Mouse (Mus musculus): ENCODE data around the gene Ndufaf8. TPM values are rescaled to one million over a fixed set of nuclear protein-coding genes. Genes with fewer than 3 reads are reported as not detected.

Gene Ndufaf8
- total and polyA plus RNA-seq, 2 experiments from 2014 or later, result 16.7 to 58.1 TPM

DNA sequence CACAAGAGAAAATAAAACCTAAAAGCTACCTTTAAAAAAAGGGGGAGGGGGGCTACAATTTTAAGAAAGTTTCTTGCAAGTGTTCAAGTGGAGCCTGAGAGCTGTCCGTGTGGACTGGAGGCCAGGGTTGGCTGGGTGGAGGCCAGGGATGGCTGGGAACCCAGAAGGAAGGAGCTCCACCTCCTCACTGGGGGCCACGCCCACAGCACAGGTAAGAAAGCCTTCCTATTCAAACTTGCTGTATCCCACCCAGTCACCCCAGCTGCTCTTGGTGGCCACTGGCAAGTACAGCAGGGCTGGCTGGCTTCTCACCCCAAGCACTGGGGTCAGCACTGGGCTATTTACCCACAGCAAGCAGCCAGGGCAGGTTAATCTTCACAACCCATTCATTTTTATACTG lies 8.3 kb downstream of the Ndufaf8 start:
- 74% methylated on average over 2 of the region's 2 CpGs for WGBS
- Histone ChIP-seq H3K27me3 (ENCODE audit: insufficient read depth, low read length) (no peaks in the 10 kb centered on the region), H3K36me3 (ENCODE audit: insufficient read depth) (peaks cover 57% of the 10 kb centered on the region), H3K4me1 (ENCODE audit: insufficient read depth) (no peaks in the 10 kb centered on the region), H3K4me3 (ENCODE audit: low read depth, low read length) (no peak overlapping the region), H3K9me3 (ENCODE audit: low read length) (no peaks in the 10 kb centered on the region), H3K27ac (ENCODE audit: low read depth, low read length) (no peak overlapping the region), H3K4me2 (ENCODE audit: low read depth) (no peak overlapping the region), H3K9ac (no peak overlapping the region)
- DNase-seq (no peak), ATAC-seq (no peak)
- TF ChIP-seq CTCF (IDR thresholded peaks at IDR 0.05; ENCODE audit: low read depth), result no peak

GRCm38 (mm10) chr11:120107796-120108195 lies 9.1 kb downstream of the Ndufaf8 start:
- no peak overlapping the region for H3K4me2 ChIP-seq (ENCODE audit: low read depth)
- H3K36me3 ChIP-seq (ENCODE audit: insufficient read depth), result peaks cover 58% of the 10 kb centered on the region
- no peak for TF ChIP-seq CTCF (IDR thresholded peaks at IDR 0.05; ENCODE audit: low read depth)
- H3K27me3 ChIP-seq (ENCODE audit: insufficient read depth, low read length), result no peaks in the 10 kb centered on the region
- H3K9me3 ChIP-seq (ENCODE audit: low read length), result no peaks in the 10 kb centered on the region
- no peak overlapping the region for H3K27ac ChIP-seq (ENCODE audit: low read depth, low read length)
- ATAC-seq (no peak), DNase-seq (no peak)
- H3K4me1 ChIP-seq (ENCODE audit: insufficient read depth), result no peaks in the 10 kb centered on the region
- H3K9ac ChIP-seq, result no peak overlapping the region
- no peak overlapping the region for H3K4me3 ChIP-seq (ENCODE audit: low read depth, low read length)
- 85% methylated on average over 9 of the region's 9 CpGs for WGBS

DNA sequence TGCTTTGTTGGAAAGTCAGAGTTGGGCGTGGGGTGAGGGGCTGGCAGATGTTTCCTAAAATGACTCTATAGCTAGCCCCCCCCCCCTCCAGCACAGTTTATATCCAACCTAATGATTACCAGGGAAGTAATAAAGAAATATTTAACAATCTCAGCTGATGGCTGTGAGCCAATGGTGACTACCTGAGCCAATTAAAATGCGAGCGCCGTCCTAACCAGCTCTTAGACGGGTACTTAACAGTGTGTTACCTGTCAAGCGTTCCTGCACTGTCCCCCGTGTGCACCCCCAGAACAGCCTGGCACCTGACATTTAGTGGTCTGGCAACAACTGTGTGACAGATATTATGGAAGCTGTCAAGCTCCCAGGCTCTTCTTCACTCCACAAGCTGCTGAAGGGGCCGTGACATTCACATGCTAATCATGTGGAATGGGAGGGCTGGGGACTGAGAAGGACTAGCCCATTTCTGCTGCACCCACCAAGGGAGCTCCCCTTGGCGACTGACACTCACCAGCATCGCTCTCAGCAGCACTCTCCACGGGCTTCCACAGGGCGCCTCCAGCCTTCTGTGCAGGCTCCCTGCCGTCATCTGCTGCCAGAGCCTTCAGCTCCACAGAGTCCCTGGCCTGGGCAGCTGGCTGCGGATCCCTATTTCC lies 11.0 kb downstream of the Ndufaf8 start:
- H3K27me3 ChIP-seq (ENCODE audit: insufficient read depth, low read length), result no peaks in the 10 kb centered on the region
- peaks cover 48% of the 10 kb centered on the region for H3K36me3 ChIP-seq (ENCODE audit: insufficient read depth)
- ATAC-seq (no peak), DNase-seq (no peak)
- H3K4me2 ChIP-seq (ENCODE audit: low read depth), result no peak overlapping the region
- H3K4me1 ChIP-seq (ENCODE audit: insufficient read depth), result no peaks in the 10 kb centered on the region
- no peak overlapping the region for H3K4me3 ChIP-seq (ENCODE audit: low read depth, low read length)
- H3K9me3 ChIP-seq (ENCODE audit: low read length), result no peaks in the 10 kb centered on the region
- 62% methylated on average over 14 of the region's 14 CpGs for WGBS
- no peak overlapping the region for H3K27ac ChIP-seq (ENCODE audit: low read depth, low read length)
- no peak for TF ChIP-seq CTCF (IDR thresholded peaks at IDR 0.05; ENCODE audit: low read depth)
- no peak overlapping the region for H3K9ac ChIP-seq

DNA sequence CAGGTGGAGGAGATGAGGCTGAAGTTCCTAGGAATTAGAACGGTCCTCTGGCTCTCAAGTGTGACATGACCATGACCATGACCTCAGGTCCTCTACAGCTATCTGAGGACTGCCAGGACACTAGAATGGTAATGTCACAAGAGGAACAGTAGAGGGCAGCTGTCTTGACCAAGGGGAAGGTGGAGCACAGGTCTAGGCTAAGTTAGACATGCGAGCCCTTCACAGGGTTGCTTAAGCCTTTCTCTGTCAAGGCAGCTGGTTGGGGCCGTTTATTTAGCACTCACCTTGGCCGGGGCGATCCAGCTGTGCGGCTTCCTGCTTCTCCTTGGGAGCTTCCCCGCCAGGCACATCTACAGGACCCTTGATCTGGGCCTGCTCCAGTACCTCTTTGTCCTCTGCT lies 11.8 kb downstream of the Ndufaf8 start:
- peak; percentile 9; the same call in 1 of the 2 replicates for TF ChIP-seq CTCF (IDR thresholded peaks at IDR 0.05; ENCODE audit: low read depth)
- ATAC-seq (no peak), DNase-seq (no peak)
- no peak overlapping the region for H3K4me3 ChIP-seq (ENCODE audit: low read depth, low read length)
- no peaks in the 10 kb centered on the region for H3K9me3 ChIP-seq (ENCODE audit: low read length)
- H3K9ac ChIP-seq, result no peak overlapping the region
- no peak overlapping the region for H3K27ac ChIP-seq (ENCODE audit: low read depth, low read length)
- WGBS, result 73% methylated on average over 7 of the region's 7 CpGs
- no peaks in the 10 kb centered on the region for H3K4me1 ChIP-seq (ENCODE audit: insufficient read depth)
- H3K4me2 ChIP-seq (ENCODE audit: low read depth), result no peak overlapping the region
- H3K27me3 ChIP-seq (ENCODE audit: insufficient read depth, low read length), result no peaks in the 10 kb centered on the region
- H3K36me3 ChIP-seq (ENCODE audit: insufficient read depth), result peaks cover 40% of the 10 kb centered on the region

GRCm38 (mm10) chr11:120111033-120111432 lies 12.3 kb downstream of the Ndufaf8 start:
- Histone ChIP-seq H3K9me3 (ENCODE audit: low read length) (no peaks in the 10 kb centered on the region), H3K4me3 (ENCODE audit: low read depth, low read length) (no peak overlapping the region), H3K4me1 (ENCODE audit: insufficient read depth) (no peaks in the 10 kb centered on the region), H3K36me3 (ENCODE audit: insufficient read depth) (peaks cover 36% of the 10 kb centered on the region), H3K27ac (ENCODE audit: low read depth, low read length) (no peak overlapping the region), H3K27me3 (ENCODE audit: insufficient read depth, low read length) (no peaks in the 10 kb centered on the region), H3K4me2 (ENCODE audit: low read depth) (no peak overlapping the region), H3K9ac (no peak overlapping the region)
- TF ChIP-seq CTCF (IDR thresholded peaks at IDR 0.05; ENCODE audit: low read depth), result peak; percentile 97
- DNase-seq (peak; percentile 89), ATAC-seq (peak; percentile 54; the same call in 1 of the 2 replicates)
- 5% methylated on average over 2 of the region's 2 CpGs for whole genome bisulfite sequencing

DNA sequence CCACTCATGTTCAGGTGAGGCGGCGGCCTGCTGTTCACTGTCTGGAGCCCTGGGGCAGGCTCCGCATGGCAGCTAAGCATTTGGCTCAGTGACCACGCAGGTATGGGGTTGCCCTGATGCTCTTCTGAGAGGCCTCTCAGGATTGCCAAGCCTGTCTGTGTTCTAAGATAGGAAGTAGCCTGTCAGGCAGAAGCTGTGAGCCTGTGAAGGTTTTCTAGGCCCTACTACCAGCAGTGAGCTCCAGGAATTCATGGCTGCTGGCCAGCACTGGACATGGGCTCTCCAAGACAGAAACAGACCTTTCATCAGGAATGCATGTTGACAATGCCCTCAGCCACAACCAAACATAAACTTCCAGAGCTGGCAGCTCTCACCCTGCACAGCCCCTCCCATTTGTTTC lies 13.4 kb downstream of the Ndufaf8 start:
- 92% methylated on average over 4 of the region's 4 CpGs for WGBS
- no peak overlapping the region for H3K27ac ChIP-seq (ENCODE audit: low read depth, low read length)
- DNase-seq, result no peak
- no peak overlapping the region for H3K4me3 ChIP-seq (ENCODE audit: low read depth, low read length)
- peaks cover 38% of the 10 kb centered on the region for H3K36me3 ChIP-seq (ENCODE audit: insufficient read depth)
- no peaks in the 10 kb centered on the region for H3K9me3 ChIP-seq (ENCODE audit: low read length)
- no peak for TF ChIP-seq CTCF (IDR thresholded peaks at IDR 0.05; ENCODE audit: low read depth)
- no peak overlapping the region for H3K9ac ChIP-seq
- no peak overlapping the region for H3K4me2 ChIP-seq (ENCODE audit: low read depth)
- H3K4me1 ChIP-seq (ENCODE audit: insufficient read depth), result no peaks in the 10 kb centered on the region
- no peak for ATAC-seq
- no peaks in the 10 kb centered on the region for H3K27me3 ChIP-seq (ENCODE audit: insufficient read depth, low read length)

GRCm38 (mm10) chr11:120114488-120115215 lies 15.9 kb downstream of the Ndufaf8 start:
- Histone ChIP-seq H3K9ac (no peak overlapping the region), H3K4me2 (ENCODE audit: low read depth) (no peak overlapping the region), H3K4me1 (ENCODE audit: insufficient read depth) (no peaks in the 10 kb centered on the region), H3K9me3 (ENCODE audit: low read length) (no peaks in the 10 kb centered on the region), H3K27me3 (ENCODE audit: insufficient read depth, low read length) (no peaks in the 10 kb centered on the region), H3K36me3 (ENCODE audit: insufficient read depth) (peaks cover 19% of the 10 kb centered on the region), H3K4me3 (ENCODE audit: low read depth, low read length) (no peak overlapping the region), H3K27ac (ENCODE audit: low read depth, low read length) (no peak overlapping the region)
- no peak for TF ChIP-seq CTCF (IDR thresholded peaks at IDR 0.05; ENCODE audit: low read depth)
- ATAC-seq (no peak), DNase-seq (no peak)
- WGBS, result 97% methylated on average over 21 of the region's 21 CpGs
